Mouse (Mus musculus) layer of hippocampus, postnatal 14 days (tissue): Measurements from ENCODE around the gene Ofd1. TPM values are rescaled to one million over a fixed set of nuclear protein-coding genes. Genes with fewer than 3 reads are reported as not detected.

ENCODE experiments used
- DNase-seq, 2 experiments: peaks; one replicate each; pipeline ENCODE4 v3.0.0; 2021 to 2022; ENCODE audit warnings: low spot score in 2 of 2, mixed read lengths in 1 of 2
- total RNA-seq, 2 experiments: library from RNA; stranded (reverse); gene quantifications; 2 replicates each; pipeline ENCODE4 v1.2.3; 2021

The Ofd1 gene
- total RNA-seq, 2 experiments from 2014 or later: 5.3 to 5.7 TPM

- no peak for DNase-seq
These were observed 80.0 kb downstream of the Ofd1 start for GRCm38 (mm10) chrX:166360455-166360854.

- no peak for DNase-seq
These were observed 80.5 kb downstream of the Ofd1 start for GRCm38 (mm10) chrX:166359927-166360440.

GRCm38 (mm10) chrX:166358955-166359354 is 81.5 kb downstream of the Ofd1 start:
- DNase-seq: no peak

GRCm38 (mm10) chrX:166356276-166356675 is 84.2 kb downstream of the Ofd1 start:
- no peak for DNase-seq

GRCm38 (mm10) chrX:166354913-166355312 is 85.6 kb downstream of the Ofd1 start:
- DNase-seq: no peak

GRCm38 (mm10) chrX:166353412-166353811 is 87.1 kb downstream of the Ofd1 start:
- DNase-seq: no peak

- peak; percentile 52 to 74 for DNase-seq
These were observed 88.7 kb downstream of the Ofd1 start for GRCm38 (mm10) chrX:166351790-166352189.

- no peak for DNase-seq
These were observed 91.9 kb downstream of the Ofd1 start for GRCm38 (mm10) chrX:166348634-166349033.

- DNase-seq: no peak
These were observed 92.4 kb downstream of the Ofd1 start for GRCm38 (mm10) chrX:166348086-166348485.

GRCm38 (mm10) chrX:166344228-166345015 is 96.1 kb downstream of the Ofd1 start:
- peak; percentile 51 to 52 for DNase-seq

GRCm38 (mm10) chrX:166341795-166342194 is 98.7 kb downstream of the Ofd1 start:
- no peak for DNase-seq

Other genes with a start within 250 kb of the Ofd1 start
- 100 to 1,000 TPM; 867 to 894 TPM for gene Gpm6b, start 201.8 kb downstream of the Ofd1 start, total RNA-seq
- gene Trappc2, start 130 bp downstream of the Ofd1 start, total RNA-seq: 10 to 100 TPM; 49.3 to 56.3 TPM
- gene Rab9, start 39.2 kb upstream of the Ofd1 start, total RNA-seq: 10 to 100 TPM; 33.5 to 35.2 TPM
- gene Tceanc, start 77.9 kb upstream of the Ofd1 start, total RNA-seq: 1 to 10 TPM; 2.0 to 2.1 TPM
- 1 to 10 TPM; 4.5 to 5.1 TPM for gene Egfl6, start 145.0 kb upstream of the Ofd1 start, total RNA-seq